Mouse (Mus musculus): Measurements from ENCODE around the gene Thap3.
"Not testable (repeated sequence)": the region's sequence is repeated elsewhere in the genome, so short reads cannot be mapped to it uniquely, and the experiment has no call there.

Gene Thap3

GRCm38 (mm10) chr4:151988342-151989109, at the start of gene Thap3:
Thap3 (minus strand) TSS chr4:151988997.
- in situ Hi-C loops (cut with MboI, MseI) = no loop called here

DNA sequence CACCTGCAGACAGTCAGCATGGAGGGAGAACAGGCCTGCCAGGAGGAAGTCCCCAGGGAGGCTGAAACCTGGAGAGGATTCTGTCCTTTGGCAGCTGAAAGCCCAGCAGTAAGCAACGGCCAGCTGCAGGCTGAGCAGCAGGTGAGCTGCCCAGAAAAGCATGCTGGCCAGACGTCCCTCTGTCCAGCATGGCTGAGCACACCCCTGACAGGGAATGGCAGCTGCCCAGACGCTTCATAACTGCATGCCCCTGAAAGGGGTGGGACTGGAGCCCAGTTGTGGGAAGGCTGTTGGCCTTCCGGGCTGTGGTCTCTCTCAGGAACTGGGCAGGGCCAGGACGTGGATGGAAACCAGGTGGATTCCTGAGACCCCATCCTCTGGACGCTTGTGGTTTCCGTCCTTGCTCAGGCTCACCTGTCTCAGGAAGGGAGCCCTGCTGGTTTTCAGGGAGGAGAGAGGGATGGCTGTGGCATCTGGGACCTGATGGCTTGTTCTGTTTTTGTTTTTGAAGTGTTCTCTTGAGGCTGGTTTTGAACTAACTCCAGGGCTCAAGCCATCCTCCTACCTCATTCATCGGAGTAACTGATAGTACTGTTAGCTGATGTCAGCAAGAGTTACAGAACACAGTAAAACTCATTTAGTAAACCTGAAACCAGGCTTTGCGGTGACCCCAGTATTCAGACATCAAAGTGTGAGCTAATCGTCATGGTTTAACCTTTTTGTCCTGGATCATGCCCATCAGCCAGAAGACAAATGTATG, 49.6 kb upstream of the Thap3 start, which contains the start of gene Tas1r1:
Gene Tas1r1, minus strand, starts transcription at position 344 of the 760 bp plus-strand sequence.
- in situ Hi-C loops (cut with MboI, MseI) = no loop called here

GRCm38 (mm10) chr4:152036464-152036863, 47.7 kb upstream of the Thap3 start:
- in situ Hi-C loops (cut with MboI, MseI) = not testable (repeated sequence)

DNA sequence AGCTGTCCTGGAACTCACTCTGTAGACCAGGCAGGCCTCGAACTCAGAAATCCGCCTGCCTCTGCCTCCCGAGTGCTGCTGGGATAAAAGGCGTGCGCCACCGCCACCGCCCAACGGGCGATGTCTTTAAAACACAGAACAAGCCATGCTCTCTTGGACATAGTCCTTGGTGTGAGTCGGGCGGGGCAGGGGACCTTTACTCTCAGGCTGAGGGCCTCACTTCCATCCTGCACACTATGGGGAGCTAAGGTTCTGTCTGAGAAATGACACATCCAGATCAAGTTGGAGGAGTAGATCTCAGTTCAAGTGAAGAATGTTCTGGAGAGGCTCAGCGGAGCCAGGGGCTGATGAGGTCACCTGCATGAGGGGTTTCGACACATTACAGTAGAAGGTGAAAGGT, 44.1 kb upstream of the Thap3 start:
- in situ Hi-C loops (cut with MboI, MseI) = no loop called here

GRCm38 (mm10) chr4:152029997-152030396, 41.2 kb upstream of the Thap3 start:
- in situ Hi-C loops (cut with MboI, MseI) = no loop called here

GRCm38 (mm10) chr4:152029087-152029486, 40.3 kb upstream of the Thap3 start:
- in situ Hi-C loops (cut with MboI, MseI) = no loop called here

- in situ Hi-C loops (cut with MboI, MseI) = no loop called here
These were observed 39.7 kb upstream of the Thap3 start for GRCm38 (mm10) chr4:152028456-152028855.

DNA sequence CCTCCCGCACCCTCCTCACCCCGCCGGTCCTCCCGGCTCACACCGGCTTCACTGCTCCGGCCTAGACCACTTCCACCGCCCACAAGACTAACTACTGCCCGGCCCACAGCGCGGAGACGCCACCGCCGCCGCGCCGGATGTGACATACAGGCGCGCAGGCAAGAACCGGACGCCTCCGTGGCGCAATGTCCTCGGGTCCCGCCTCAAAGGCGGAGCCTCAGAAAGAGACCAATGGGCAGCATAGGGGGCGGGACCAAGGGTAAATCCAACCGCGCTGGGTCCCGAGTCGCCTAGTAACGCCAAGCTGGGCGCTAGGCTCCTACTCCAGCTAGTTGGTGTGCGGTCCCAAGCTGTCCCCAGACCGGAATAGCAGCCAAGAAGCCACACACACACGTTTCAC, 38.7 kb upstream of the Thap3 start, which contains the start of gene Zbtb48:
Gene Zbtb48, minus strand, starts transcription at position 148 of the 400 bp plus-strand sequence.
- in situ Hi-C loops (cut with MboI, MseI) = no loop called here

- in situ Hi-C loops (cut with MboI, MseI) = no loop called here
These were observed 38.1 kb upstream of the Thap3 start for GRCm38 (mm10) chr4:152026751-152027508.

DNA sequence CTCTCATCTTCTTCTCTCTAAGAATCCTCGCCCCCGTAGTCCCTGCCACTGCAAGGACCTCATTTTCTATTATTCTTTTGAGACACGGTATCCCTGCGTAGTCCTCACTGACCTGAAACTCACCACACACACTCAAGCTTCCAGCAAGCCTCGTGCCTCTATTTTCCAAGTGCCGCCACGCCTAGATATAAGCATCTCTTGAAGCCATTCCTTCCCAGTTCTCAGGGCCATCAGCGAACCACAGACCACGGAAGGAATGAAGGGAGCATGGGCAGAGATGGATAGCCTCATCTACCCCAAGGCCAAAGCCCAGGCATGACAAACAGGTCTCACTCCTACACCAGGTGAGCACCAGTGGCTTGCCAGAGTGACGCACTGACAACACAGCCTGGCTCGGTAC, 35.7 kb upstream of the Thap3 start:
- in situ Hi-C loops (cut with MboI, MseI) = no loop called here

- in situ Hi-C loops (cut with MboI, MseI) = no loop called here
These were observed 33.7 kb upstream of the Thap3 start for GRCm38 (mm10) chr4:152022506-152022905.

DNA sequence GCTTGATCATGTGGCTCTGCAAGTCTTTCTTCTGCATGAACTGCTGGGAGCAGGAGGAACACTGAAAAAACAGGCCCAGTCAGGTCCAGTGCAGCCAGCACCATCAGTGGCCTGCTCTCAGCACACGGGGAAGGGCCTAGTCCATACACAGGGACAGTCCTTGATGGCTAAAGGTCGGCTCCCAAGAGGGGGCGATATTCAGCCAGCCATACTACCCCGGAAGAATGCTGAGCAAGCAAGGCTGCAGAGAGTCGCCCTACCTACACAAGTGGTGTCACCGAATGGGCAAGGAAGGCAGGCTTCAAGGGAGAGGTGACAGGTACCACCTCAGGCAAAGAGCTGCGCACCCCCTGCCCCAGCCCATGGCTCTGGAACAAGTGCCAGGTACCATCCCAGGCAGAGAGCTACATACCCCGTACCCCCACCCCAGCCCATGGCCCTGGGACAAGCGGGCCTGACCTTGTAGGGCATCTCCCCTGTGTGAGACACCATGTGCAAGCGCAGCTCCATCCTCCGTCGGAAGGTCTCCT, 32.8 kb upstream of the Thap3 start:
- in situ Hi-C loops (cut with MboI, MseI) = no loop called here

DNA sequence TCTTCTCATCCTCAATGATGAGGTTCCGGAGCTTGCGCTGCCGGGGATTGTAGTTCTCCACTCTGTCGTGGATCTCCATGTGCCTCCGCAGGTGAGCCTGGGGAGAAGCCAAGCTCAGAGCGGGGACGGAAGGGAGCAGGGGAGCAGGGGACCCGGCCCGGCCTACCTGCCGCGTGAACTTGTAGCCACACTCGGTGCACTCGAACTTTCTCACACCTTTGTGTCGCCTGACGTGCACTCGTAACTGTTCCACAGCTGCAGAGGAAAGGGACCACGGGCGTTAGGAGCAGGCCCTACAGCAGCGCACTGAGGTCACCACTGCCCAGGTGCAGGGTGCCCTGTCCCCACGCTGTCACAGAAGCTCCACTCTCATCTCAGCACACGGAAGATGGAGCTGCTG, 31.2 kb upstream of the Thap3 start:
- in situ Hi-C loops (cut with MboI, MseI) = no loop called here

DNA sequence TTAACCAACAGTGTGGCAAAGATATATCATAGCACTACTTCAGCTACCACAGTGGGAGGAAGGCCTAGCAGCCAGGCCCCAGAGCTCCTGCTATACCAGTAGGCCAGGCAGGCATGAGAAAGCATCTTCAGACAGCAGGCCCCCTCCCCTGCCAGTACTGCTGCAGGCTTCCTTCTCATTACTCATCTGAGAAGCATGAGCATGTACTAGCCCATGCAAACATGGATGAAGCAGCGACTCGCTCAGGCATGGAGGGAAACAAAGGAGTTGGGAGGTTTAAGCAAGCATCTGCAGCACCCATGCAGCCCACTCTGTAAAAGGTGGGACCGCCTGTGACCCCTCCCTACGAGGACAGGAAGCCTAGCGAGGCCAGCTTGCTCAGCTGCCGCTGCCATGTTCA, 30.3 kb upstream of the Thap3 start:
- in situ Hi-C loops (cut with MboI, MseI) = no loop called here

DNA sequence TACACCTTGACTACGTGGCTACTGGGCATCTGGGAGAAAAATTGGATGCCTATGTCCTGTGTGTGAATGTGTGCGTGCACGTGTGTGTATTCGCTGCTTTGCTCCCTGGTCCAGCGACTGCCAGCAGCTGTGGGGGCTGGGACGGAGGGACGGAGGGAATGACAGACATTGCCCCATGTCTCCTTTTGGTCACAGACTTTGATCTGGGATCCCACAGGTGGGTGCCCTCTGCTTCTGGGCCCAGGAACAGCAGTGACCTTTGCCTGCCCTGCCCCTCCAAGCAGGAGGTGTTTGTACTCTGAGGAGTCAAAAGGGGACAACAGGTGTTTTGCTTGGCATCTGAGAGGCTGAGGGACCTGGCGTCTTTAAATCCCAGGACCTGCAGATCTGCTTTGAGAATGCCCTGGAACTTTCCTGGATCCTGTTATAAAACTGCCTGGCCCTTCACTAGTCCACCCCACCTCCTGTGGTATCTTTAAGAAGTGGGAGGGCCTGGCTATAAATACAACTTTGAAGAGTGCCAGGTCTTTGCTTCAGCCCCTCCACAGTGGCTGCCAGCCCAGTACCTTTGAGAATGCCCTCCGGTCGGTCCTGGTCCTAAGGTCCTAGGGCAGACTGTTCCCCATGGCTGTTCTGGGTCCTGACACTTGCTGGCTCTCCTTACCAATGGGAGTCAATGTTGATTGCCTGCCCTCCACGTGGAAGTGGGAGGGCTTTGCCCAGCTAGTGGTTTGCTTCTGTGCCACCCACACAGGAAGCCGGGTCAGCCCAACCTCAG, 24.4 kb upstream of the Thap3 start:
- in situ Hi-C loops (cut with MboI, MseI) = no loop called here

GRCm38 (mm10) chr4:152012109-152012508, 23.3 kb upstream of the Thap3 start:
- in situ Hi-C loops (cut with MboI, MseI) = no loop called here

- in situ Hi-C loops (cut with MboI, MseI) = no loop called here
These were observed 22.5 kb upstream of the Thap3 start for GRCm38 (mm10) chr4:152011171-152011760.

GRCm38 (mm10) chr4:152010707-152011134, 21.9 kb upstream of the Thap3 start:
- in situ Hi-C loops (cut with MboI, MseI) = no loop called here

DNA sequence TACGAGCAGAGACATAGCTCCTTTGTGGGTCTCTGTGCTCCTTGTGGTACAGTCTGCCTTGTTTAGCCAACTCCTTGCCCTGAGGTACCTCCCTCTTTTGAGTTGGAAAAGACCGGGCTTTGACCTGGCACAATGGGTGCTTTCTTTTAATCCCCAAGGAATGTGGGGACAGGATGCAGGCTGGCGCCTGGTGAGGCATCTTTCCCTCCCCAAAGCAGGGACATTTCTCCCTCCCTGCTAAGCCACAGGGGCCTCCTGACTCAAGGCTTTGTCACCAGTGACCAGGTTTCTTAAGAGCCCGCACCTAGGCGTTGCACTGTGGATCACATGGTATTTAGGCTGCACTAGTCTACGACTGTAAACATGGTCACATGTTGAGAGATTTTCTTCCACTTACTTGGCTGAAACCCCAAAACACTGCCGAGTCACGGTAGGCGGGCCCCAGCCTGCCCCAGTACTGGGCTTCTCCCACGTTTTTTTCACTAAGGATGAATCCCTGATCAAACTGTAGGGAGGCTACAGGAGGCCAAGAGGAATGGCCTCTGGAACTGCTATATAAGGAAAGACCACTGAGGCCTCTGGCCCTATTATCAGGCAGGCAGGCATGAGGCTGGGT, 21.4 kb upstream of the Thap3 start:
- in situ Hi-C loops (cut with MboI, MseI) = no loop called here
